Mouse (Mus musculus) adrenal gland, adult (tissue): ENCODE measurements around the gene Defa33.
"Not testable (repeated sequence)": the region's sequence is repeated elsewhere in the genome, so short reads cannot be mapped to it uniquely, and the experiment has no call there.

ENCODE experiments used
- DNase-seq, 2 experiments: peaks; one replicate each; pipeline ENCODE4 v3.0.0; 2022 to 2023; ENCODE audit warnings: low spot score in 1 of 2; ENCODE audit not compliant: inconsistent age in 2 of 2

Gene Defa33

GRCm38 (mm10) chr8:21391511-21391910, at the start of gene Defa33:
Gene Defa33 (plus strand): TSS chr8:21391811.
- DNase-seq = not testable (repeated sequence)

GRCm38 (mm10) chr8:21378215-21378614, 13.4 kb upstream of the Defa33 start, which contains the start of gene Defa2:
Gene Defa2 (plus strand): TSS chr8:21378515.
- not testable (repeated sequence) for DNase-seq

GRCm38 (mm10) chr8:21427111-21427510, 35.5 kb downstream of the Defa33 start, which contains the start of gene Defa36:
Gene Defa36 (plus strand): TSS chr8:21427411.
- not testable (repeated sequence) for DNase-seq
